Mouse (Mus musculus): ENCODE measurements around the gene Auts2. TPM values are rescaled to one million over a fixed set of nuclear protein-coding genes. Genes with fewer than 3 reads are reported as not detected.

Auts2 gene
- total RNA-seq, 4 experiments from 2014 or later, result 86.9 to 97.6 (median 89.2) TPM

GRCm38 (mm10) chr5:131420406-131420805 is 1122.7 kb downstream of the Auts2 start:
- no peak for DNase-seq (ENCODE audit: low spot score in 2 of 2)

DNA sequence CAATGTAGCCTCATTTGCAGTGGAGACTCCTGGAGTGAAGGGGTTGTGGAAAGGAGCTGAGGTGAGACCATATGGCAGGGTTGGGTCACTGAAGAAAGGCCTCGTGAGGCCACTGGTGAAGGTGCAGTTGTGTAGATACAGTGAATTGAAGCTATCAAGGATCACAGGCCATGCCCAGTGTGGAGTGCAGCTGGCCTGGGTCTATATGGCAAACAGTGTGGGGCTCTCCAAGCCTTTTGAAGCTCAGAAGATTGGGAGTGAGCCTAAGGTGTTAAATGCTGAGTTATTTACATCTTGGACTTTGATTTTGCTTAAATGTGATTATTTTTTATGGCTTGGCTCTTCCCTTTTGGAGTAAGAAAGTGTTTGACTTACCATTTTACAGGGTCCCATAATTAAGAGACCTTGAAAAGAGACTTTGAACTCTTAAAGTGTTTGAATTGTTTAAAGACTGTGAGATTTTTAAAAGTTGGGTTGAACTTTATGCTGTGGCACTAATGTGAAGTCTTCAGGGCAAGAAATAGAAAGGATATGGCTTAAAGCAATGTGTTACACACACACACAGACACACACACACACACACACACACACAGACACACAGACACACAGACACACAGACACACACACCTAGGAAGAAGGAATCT is 1127.1 kb downstream of the Auts2 start:
- no peak for DNase-seq (ENCODE audit: low spot score in 2 of 2)

- DNase-seq (ENCODE audit: low spot score in 2 of 2), result no peak
These were observed 1144.9 kb downstream of the Auts2 start for GRCm38 (mm10) chr5:131398250-131398649.

DNA sequence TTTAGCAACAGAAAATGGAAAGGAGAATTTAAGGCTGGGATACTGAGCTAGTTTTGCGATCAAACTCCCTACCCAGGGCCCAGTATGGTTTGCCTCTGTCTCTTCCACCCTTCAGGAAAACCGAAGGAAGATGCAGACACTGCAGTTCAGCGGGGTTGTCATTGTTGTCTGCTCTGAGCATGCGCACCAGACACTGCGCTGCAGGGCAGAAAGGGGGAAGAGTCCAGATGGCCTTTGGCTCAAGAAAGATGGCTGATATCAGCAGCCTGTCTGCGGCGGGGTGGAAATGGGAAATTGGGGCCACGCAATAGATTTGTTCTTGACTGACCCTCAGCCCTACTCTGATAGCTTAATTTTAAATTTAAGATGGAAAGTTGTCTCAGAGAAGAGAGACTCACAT is 1147.4 kb downstream of the Auts2 start:
- DNase-seq (ENCODE audit: low spot score in 2 of 2), result no peak

Measured in left cerebral cortex, adult 8-10 months (tissue).